Mouse (Mus musculus) hindbrain, embryonic 10.5 days (tissue): ENCODE data around the gene Cdkal1. TPM values are rescaled to one million over a fixed set of nuclear protein-coding genes. Genes with fewer than 3 reads are reported as not detected.
A peak's percentile ranks its signal among the peaks of the same experiment; 100 is the strongest.

Experiments
- DNase-seq: peaks from one replicate; pipeline ENCODE4 v3.0.0-alpha.2; 2017; ENCODE audit warnings: low spot score
- H3K27ac ChIP-seq: fragments of 300-500 bp; sonication (generic); 2 replicates; pipeline ENCODE4 v1.5.1; 2016; ENCODE audit warnings: mild to moderate bottlenecking, moderate library complexity
- H3K27me3 ChIP-seq: fragments of 300-500 bp; sonication (generic); 2 replicates; pipeline ENCODE4 v1.6.1; 2016; ENCODE audit warnings: mild to moderate bottlenecking; ENCODE audit not compliant: poor library complexity, insufficient read depth, severe bottlenecking
- H3K36me3 ChIP-seq: fragments of 300-500 bp; sonication (generic); 2 replicates; pipeline ENCODE4 v1.6.1; 2016; ENCODE audit warnings: mild to moderate bottlenecking, moderate library complexity
- H3K4me1 ChIP-seq: fragments of 300-500 bp; sonication (generic); replicated peaks from 2 replicates; pipeline ENCODE4 v1.6.1; 2016; ENCODE audit warnings: mild to moderate bottlenecking
- H3K4me3 ChIP-seq: fragments of 300-500 bp; sonication (generic); 2 replicates; pipeline ENCODE4 v1.5.1; 2016; ENCODE audit warnings: mild to moderate bottlenecking, moderate library complexity
- H3K9me3 ChIP-seq: fragments of 300-500 bp; sonication (generic); 2 replicates; pipeline ENCODE4 v1.6.1; 2016; ENCODE audit warnings: mild to moderate bottlenecking, moderate library complexity
- whole genome bisulfite sequencing: fragments of 180-500 bp; shearing (Covaris S2); methylation state at CpG from one replicate; pipeline ENCODE4 v1.1.7; 2016; 5-methylcytosine and 5-hydroxymethylcytosine counted together
- polyA plus RNA-seq: library from polyadenylated mRNA; unstranded; fragments of >200 nt; fragmentation: Nextera tagmentation; extraction: Ambion mirVana; gene quantifications from 2 replicates; pipeline ENCODE4 v1.2.1, GENCODE M21; 2016

Gene Cdkal1
- polyA plus RNA-seq, 1 experiment from 2014 or later: 29.6 TPM

DNA sequence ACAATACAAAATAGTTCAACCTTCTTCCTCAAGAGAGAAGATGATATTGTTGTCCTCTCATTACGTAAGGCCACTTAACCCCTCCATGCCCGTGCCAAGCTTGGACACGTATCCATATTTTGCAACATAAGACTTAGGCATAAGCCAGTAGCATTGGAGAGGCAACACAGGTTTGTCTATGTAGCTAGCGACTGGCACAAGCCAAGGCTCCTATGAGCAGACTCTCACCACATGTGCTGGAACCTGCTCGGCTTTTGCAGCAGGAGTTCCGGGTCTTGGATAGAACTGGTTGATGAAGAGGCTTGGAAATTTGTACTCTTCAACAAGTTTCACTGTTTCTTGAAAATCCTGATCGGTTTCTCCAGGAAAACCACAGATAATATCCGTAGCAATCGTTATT, 381.2 kb downstream of the Cdkal1 start:
- Histone ChIP-seq H3K4me1 (no peaks in the 10 kb centered on the region), H3K27me3 (no peaks in the 10 kb centered on the region), H3K9me3 (no peaks in the 10 kb centered on the region), H3K4me3 (no peak overlapping the region), H3K27ac (no peak overlapping the region), H3K36me3 (0 out of 2 replicates have a peak, but pooled peaks cover 2% of the 10 kb centered on the region)
- DNase-seq: no peak
- 96% methylated on average over 9 of the region's 9 CpGs for WGBS

DNA sequence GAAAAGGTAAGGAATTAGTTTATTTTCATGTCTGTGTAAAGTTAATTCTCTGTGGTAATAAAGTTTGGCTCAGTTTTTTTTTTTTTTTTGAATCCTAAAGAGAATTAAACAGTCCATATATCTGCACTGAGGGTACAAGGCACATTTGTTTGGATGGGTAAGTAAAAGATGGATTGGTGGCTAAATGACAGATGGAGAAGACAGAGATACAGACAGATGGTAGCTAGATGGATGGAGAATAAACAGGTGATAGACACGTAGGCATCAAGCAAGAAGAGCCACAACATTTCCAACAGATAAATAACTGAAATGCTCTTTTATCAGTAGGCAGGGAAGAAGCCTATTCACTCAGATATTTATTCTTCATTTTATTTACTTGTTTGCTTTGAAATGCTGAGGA, 381.7 kb downstream of the Cdkal1 start:
- no peaks in the 10 kb centered on the region for H3K4me1 ChIP-seq
- no peaks in the 10 kb centered on the region for H3K9me3 ChIP-seq
- WGBS: 97% methylated on average over 1 of the region's 1 CpGs
- no peaks in the 10 kb centered on the region for H3K27me3 ChIP-seq
- H3K36me3 ChIP-seq: 0 out of 2 replicates have a peak, but pooled peaks cover 2% of the 10 kb centered on the region
- no peak overlapping the region for H3K4me3 ChIP-seq
- no peak overlapping the region for H3K27ac ChIP-seq
- no peak for DNase-seq

DNA sequence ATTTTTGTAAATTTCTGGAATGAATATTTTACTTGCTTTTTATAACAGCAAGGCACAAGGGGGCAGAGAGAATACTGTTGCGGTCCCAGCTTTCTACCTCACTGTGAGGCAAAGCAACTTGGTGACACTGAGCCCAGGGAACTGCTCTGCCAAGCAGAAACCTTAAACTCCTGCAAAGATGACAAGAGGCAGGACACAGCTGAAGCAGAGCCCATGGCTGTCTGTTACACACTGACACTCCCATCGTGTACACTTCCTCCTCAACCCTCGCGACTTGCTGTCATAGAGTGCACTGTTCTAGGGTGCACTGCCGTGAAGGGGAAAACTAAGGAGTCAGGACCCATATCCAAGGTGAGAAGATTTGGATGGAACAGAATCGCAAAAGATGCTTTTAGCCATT, 393.2 kb downstream of the Cdkal1 start:
- no peak for DNase-seq
- WGBS: 86% methylated on average over 6 of the region's 6 CpGs
- no peaks in the 10 kb centered on the region for H3K36me3 ChIP-seq

DNA sequence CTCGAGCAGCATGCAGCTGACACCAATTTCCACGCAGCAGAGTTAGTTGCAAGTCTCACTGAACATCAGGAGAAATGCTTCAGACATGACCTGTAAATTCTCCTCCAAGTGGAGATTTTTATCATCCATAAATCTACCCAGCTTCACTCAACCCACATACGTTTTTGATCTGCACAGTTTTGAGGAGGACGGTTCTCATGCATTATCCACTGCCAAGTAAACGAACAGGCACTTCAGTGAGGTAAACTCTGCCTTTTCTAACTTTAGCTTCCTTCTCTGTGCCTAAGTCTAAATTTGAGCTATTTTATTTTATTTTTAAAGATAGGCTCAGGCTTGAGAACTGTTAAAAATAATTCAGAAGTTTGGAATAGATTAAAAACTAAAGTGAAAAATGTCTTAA, 394.7 kb downstream of the Cdkal1 start:
- Histone ChIP-seq H3K4me3 (no peak overlapping the region), H3K27ac (no peak overlapping the region), H3K36me3 (no peaks in the 10 kb centered on the region), H3K27me3 (no peaks in the 10 kb centered on the region), H3K4me1 (0 out of 2 replicates have a peak, but pooled peaks cover 2% of the 10 kb centered on the region), H3K9me3 (no peaks in the 10 kb centered on the region)
- WGBS: 78% methylated on average over 5 of the region's 5 CpGs
- DNase-seq: no peak

More for the DNA sequence above, 393.2 kb downstream of the Cdkal1 start:
- no peaks in the 10 kb centered on the region for H3K9me3 ChIP-seq
- no peaks in the 10 kb centered on the region for H3K27me3 ChIP-seq
- H3K4me1 ChIP-seq: no peaks in the 10 kb centered on the region
- H3K27ac ChIP-seq: no peak overlapping the region
- no peak overlapping the region for H3K4me3 ChIP-seq

DNA sequence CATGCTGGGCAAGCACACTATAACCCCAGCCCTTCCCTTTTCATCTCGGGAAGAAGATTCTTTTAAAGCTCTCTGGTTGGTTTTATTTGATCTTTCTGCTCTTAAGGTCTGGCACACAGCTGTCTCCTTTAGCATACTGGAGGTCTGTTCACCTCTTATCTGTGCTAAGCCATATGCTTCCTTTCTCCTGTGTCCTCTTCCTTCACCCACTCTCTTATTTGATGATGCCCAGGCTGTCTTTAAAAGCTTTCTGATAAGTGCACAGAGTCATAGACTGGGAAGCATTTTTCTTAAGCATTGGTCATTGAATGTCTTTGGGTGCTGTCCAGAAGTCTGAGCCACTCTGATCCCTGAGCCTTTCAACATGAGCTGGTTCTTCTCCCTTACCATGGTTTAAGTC, 397.1 kb downstream of the Cdkal1 start:
- Histone ChIP-seq H3K4me1 (0 out of 2 replicates have a peak, but pooled peaks cover 4% of the 10 kb centered on the region), H3K27me3 (no peaks in the 10 kb centered on the region), H3K4me3 (no peak overlapping the region), H3K36me3 (no peaks in the 10 kb centered on the region), H3K9me3 (no peaks in the 10 kb centered on the region), H3K27ac (no peak overlapping the region)
- no peak for DNase-seq
- WGBS: 71% methylated on average over 1 of the region's 1 CpGs

DNA sequence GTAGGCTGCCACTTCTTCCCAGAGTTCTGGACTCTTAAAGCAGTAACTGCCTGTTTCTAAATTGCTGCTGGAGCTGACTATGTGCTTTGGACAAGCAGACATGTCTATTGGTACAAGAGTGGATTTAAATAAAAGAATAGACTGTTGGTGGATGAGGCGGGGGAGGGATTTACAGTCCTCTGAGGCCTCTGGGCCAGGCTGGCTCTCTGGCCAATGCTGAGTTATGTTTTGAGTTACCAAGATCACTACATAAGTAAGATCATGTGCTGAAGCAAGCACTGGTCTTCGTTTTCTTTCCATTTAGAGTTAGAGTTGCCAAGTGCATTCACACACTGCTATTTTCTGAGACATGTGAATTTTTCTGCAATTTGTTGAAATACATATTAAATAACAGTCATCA, 418.4 kb downstream of the Cdkal1 start:
- no peak overlapping the region for H3K27ac ChIP-seq
- H3K9me3 ChIP-seq: no peaks in the 10 kb centered on the region

DNA sequence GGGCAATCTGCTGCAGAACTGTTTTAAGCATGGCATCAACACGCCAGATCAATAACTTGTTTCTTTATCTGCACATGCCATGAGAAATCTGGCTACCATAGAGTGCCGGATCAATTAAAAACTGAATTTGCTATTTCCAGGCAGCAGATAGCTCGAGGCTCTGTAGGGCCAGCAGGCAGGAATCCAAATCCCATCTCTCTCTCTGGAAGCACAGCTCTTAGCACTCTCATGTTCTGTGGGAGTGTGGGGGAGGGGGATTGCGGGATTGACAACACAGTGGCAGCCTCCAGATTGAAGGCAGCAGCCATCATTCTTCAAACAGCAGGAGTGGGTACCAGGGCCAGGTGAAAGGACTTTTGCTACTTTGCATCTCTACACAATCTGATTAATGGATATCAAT, 420.7 kb downstream of the Cdkal1 start:
- H3K27ac ChIP-seq: no peak overlapping the region
- H3K4me1 ChIP-seq: 0 out of 2 replicates have a peak, but pooled peaks cover 3% of the 10 kb centered on the region
- H3K27me3 ChIP-seq: no peaks in the 10 kb centered on the region
- WGBS: 77% methylated on average over 4 of the region's 4 CpGs
- H3K36me3 ChIP-seq: peaks cover 5% of the 10 kb centered on the region; the same call in 1 of the 2 replicates
- no peak overlapping the region for H3K4me3 ChIP-seq
- DNase-seq: no peak
- H3K9me3 ChIP-seq: no peaks in the 10 kb centered on the region

More for the DNA sequence above, 418.4 kb downstream of the Cdkal1 start:
- no peaks in the 10 kb centered on the region; the same call in 1 of the 2 replicates for H3K36me3 ChIP-seq
- no peaks in the 10 kb centered on the region for H3K27me3 ChIP-seq
- no peak for DNase-seq
- no peak overlapping the region for H3K4me3 ChIP-seq
- 79% methylated on average over 2 of the region's 2 CpGs for WGBS
- 0 out of 2 replicates have a peak, but pooled peaks cover 3% of the 10 kb centered on the region for H3K4me1 ChIP-seq

DNA sequence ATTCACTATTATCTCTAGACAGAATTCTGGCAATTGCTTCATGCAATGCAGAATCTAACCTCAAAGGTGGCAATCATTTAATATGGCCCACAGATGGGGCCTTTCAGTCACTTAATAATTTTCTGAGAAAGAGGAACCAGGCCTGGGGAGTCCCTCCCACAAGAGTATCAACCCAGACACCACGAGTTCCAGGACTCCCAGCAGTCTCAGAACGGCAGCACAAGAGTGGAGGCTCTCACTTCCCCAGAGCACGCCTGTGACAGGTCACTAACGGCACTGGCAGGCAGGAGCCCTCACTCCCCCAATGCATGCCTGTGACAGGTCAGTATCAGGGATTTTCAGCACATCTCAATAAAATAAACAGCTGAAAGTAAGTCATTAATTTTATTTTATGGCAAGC, 424.6 kb downstream of the Cdkal1 start:
- no peaks in the 10 kb centered on the region for H3K27me3 ChIP-seq
- H3K27ac ChIP-seq: no peak overlapping the region
- WGBS: 63% methylated on average over 4 of the region's 4 CpGs
- no peak for DNase-seq
- 0 out of 2 replicates have a peak, but pooled peaks cover 3% of the 10 kb centered on the region for H3K4me1 ChIP-seq
- H3K36me3 ChIP-seq: peaks cover 5% of the 10 kb centered on the region; the same call in 1 of the 2 replicates
- H3K4me3 ChIP-seq: no peak overlapping the region
- H3K9me3 ChIP-seq: no peaks in the 10 kb centered on the region

DNA sequence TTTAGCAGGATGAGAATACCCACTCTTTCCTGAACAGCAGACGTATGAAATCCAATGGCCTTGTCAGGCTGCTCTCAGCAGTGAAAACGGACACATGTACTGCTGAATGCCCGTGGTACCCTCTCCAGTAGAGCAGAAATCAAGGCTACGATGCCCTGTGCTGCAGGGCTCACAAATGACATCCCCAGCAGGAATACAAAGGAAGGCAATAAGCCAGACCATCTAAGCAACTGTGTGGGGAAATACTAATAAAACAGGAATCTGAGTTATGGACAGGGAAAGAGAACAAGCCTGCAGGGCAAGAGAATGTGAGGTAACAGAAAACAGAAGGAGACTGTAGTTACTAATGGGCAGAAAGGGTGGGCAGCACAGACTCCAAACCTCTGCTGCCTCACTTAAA, 425.6 kb downstream of the Cdkal1 start:
- DNase-seq: no peak
- Histone ChIP-seq H3K27me3 (no peaks in the 10 kb centered on the region), H3K36me3 (peaks cover 5% of the 10 kb centered on the region; the same call in 1 of the 2 replicates), H3K4me3 (no peak overlapping the region), H3K9me3 (no peaks in the 10 kb centered on the region), H3K27ac (no peak overlapping the region), H3K4me1 (0 out of 2 replicates have a peak, but pooled peaks cover 3% of the 10 kb centered on the region)
- WGBS: 72% methylated on average over 4 of the region's 4 CpGs

DNA sequence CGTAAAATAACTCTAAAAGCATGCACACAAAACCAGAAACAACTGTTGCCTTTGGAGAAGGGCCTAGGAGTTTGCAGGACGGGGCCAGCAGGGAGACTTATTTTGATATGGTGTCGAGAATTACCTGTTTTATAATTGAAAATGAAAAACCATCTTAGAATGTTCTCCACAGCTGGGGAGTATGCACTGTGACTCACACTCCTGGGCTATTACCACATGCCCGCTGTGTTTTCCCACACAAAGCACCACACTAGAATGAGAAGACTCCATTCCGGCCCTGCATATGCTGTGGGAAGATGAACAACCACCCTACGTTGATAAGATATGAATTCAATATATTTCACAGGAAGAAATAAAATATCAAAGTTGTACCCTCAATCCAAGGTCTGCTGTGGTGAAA, 426.3 kb downstream of the Cdkal1 start:
- Histone ChIP-seq H3K27ac (no peak overlapping the region), H3K4me3 (no peak overlapping the region), H3K4me1 (no peaks in the 10 kb centered on the region), H3K36me3 (peaks cover 5% of the 10 kb centered on the region; the same call in 1 of the 2 replicates), H3K27me3 (no peaks in the 10 kb centered on the region), H3K9me3 (no peaks in the 10 kb centered on the region)
- 94% methylated on average over 6 of the region's 6 CpGs for WGBS
- no peak for DNase-seq

DNA sequence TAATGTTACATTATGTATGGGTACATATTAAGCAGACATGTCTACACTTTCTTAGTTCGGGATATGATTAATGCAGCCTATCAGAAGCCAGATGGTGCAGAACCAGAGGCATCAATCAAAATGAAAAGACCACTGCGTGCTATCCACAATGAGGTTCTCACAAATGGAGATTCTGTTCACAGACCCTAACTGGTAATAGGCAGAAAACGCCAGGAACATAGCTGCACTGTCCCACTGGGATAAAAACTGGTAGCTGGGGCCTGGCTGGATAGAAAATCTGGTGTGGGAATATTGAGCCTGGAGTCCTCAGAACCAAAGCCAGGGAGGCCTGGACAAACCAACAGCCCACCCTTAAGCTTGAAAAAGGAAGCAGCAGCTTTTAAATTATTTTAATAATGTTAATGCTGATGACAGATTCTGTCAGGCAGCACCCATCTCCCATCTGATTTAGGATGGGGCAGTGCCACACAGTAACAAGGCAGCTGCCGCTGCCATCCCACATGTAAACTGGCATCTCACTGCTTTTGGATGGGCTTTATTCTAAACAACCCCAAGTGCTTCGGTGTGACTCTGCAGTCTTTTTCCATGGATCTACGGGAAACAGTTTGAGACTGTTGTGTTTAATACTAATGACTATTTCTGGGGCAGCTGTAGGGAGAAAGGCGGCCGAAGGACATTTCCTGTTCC, 438.9 kb downstream of the Cdkal1 start:
- WGBS: 37% methylated on average over 8 of the region's 8 CpGs
- no peaks in the 10 kb centered on the region for H3K27me3 ChIP-seq

DNA sequence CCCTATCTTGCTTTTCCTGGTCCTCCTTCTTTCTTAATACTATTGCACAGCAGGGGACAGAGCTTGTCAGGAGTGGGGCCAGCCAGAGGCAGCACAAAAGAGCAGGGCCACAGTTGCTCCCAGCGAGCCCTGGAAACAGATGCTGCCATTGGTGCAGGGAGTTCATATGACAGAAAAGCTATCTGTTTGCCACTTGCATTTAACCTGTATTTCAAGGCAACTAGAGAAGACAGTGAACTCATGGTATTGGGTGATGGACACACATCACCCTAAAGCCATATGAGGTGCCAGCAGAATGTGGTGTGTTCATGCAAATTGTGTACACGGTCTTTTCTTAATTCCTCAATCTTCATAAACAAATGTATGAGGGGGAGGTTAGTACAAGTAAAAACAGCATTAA, 439.5 kb downstream of the Cdkal1 start:
- H3K9me3 ChIP-seq: no peaks in the 10 kb centered on the region
- H3K4me1 ChIP-seq: peaks cover 54% of the 10 kb centered on the region
- no peaks in the 10 kb centered on the region for H3K36me3 ChIP-seq
- 25% methylated on average over 2 of the region's 2 CpGs for WGBS
- DNase-seq: peak; percentile 54
- H3K4me3 ChIP-seq: no peak overlapping the region; the same call in 1 of the 2 replicates
- no peaks in the 10 kb centered on the region for H3K27me3 ChIP-seq
- peak overlapping the region; percentile 87 for H3K27ac ChIP-seq

More for the DNA sequence above, 438.9 kb downstream of the Cdkal1 start:
- H3K27ac ChIP-seq: peak overlapping the region; percentile 87
- no peaks in the 10 kb centered on the region for H3K9me3 ChIP-seq
- no peaks in the 10 kb centered on the region for H3K36me3 ChIP-seq
- no peak overlapping the region for H3K4me3 ChIP-seq
- peaks cover 51% of the 10 kb centered on the region for H3K4me1 ChIP-seq
- peak; percentile 79 for DNase-seq

DNA sequence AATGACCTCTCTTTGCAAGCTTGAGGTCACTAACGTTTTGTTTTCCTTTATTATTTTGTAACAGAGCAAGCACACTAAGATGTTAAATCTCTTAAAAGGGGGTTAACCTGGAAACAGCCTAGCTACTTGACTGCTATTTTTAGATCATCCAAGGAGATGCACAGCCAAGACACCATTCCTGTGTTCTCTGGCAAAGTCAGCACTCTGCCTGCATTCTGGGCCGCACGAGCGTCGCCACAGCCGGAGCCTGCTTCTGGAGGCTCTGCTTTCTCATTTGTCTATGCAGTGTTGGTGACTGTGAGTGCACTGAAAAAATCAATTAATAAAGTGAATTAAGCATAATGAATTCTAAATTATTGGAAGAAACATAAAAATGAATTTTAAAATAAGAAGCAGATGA, 440.6 kb downstream of the Cdkal1 start:
- no peak for DNase-seq
- H3K4me1 ChIP-seq: peaks cover 54% of the 10 kb centered on the region
- H3K27ac ChIP-seq: peak overlapping the region; percentile 87
- no peaks in the 10 kb centered on the region for H3K9me3 ChIP-seq
- WGBS: 59% methylated on average over 6 of the region's 6 CpGs
- H3K36me3 ChIP-seq: no peaks in the 10 kb centered on the region
- no peaks in the 10 kb centered on the region for H3K27me3 ChIP-seq
- no peak overlapping the region for H3K4me3 ChIP-seq
